Mouse (Mus musculus): ENCODE measurements around the gene Camk2b.

The Camk2b gene

GRCm38 (mm10) chr11:5930578-5930977 lies 135.6 kb downstream of the Camk2b start:
- no peak for DNase-seq

GRCm38 (mm10) chr11:5926696-5927220 lies 139.4 kb downstream of the Camk2b start:
- no peak for DNase-seq

GRCm38 (mm10) chr11:5924699-5925098 lies 141.5 kb downstream of the Camk2b start:
- DNase-seq: no peak

GRCm38 (mm10) chr11:5920323-5920960 lies 145.7 kb downstream of the Camk2b start:
- no peak for DNase-seq
